Mouse (Mus musculus): ENCODE results near the gene Hells.

- no peak for TF ChIP-seq POLR2A (IDR thresholded peaks at IDR 0.05; ENCODE audit: borderline replicate concordance, extremely low read depth, insufficient read depth, insufficient read length, poor library complexity, severe bottlenecking)
- no peak for TF ChIP-seq CTCF (IDR thresholded peaks at IDR 0.05; ENCODE audit: borderline replicate concordance, extremely low read depth, insufficient read depth, insufficient read length)
These were observed 2.1 kb upstream of the Hells start for GRCm38 (mm10) chr19:38928481-38929158.

Data from brain, embryonic 14.5 days (tissue).